Mouse (Mus musculus) MEL (cell line): ENCODE results near the gene Tgfbr3. TPM values are rescaled to one million over a fixed set of nuclear protein-coding genes. Genes with fewer than 3 reads are reported as not detected.

Experiments
- DNase-seq: peaks from one replicate; pipeline ENCODE4 v3.0.0; 2011; ENCODE audit warnings: low read depth, low spot score
- H3K27ac ChIP-seq: 2 replicates; pipeline ENCODE4 v1.5.1; 2012; ENCODE audit warnings: low read depth, mild to moderate bottlenecking, control low read depth, low read length, moderate library complexity; ENCODE audit not compliant: control insufficient read depth
- H3K27me3 ChIP-seq, 2 experiments: fragments of 150-350 bp in 1 of 2; sonication (generic) in 1 of 2; 2 replicates each; pipeline ENCODE4 v1.6.1; 2012; ENCODE audit warnings: low read length in 2 of 2, mild to moderate bottlenecking in 2 of 2, improper control_type of control experiment in 1 of 2, moderate library complexity in 1 of 2; ENCODE audit not compliant: insufficient read depth in 2 of 2, control insufficient read depth in 1 of 2
- H3K36me3 ChIP-seq, 2 experiments: 2 replicates each; pipeline ENCODE4 v1.6.1; 2012 to 2014; ENCODE audit warnings: low read length in 2 of 2, improper control_type of control experiment in 1 of 2, inconsistent platforms in 1 of 2, mild to moderate bottlenecking in 1 of 2; ENCODE audit not compliant: insufficient read depth in 2 of 2, control insufficient read depth in 1 of 2
- H3K4me1 ChIP-seq, 2 experiments: fragments of 150-350 bp in 1 of 2; sonication (generic) in 1 of 2; 2 replicates each; pipeline ENCODE4 v1.6.1; 2012; ENCODE audit warnings: low read length in 2 of 2, improper control_type of control experiment in 1 of 2, mild to moderate bottlenecking in 1 of 2; ENCODE audit not compliant: insufficient read depth in 2 of 2, control insufficient read depth in 1 of 2
- H3K4me3 ChIP-seq, 2 experiments: fragments of 150-350 bp in 1 of 2; sonication (generic) in 1 of 2; 2 replicates each; pipeline ENCODE4 v1.5.1; 2012; ENCODE audit warnings: low read depth in 2 of 2, low read length in 2 of 2, mild to moderate bottlenecking in 2 of 2, moderate library complexity in 2 of 2, control low read depth in 1 of 2, improper control_type of control experiment in 1 of 2; ENCODE audit not compliant: control insufficient read depth in 1 of 2, insufficient read depth in 1 of 2
- H3K79me2 ChIP-seq: 2 replicates; pipeline ENCODE4 v1.6.1; 2012; ENCODE audit warnings: mild to moderate bottlenecking, low read length, moderate library complexity; ENCODE audit not compliant: control insufficient read depth, poor library complexity, insufficient read depth
- H3K9ac ChIP-seq: 2 replicates; pipeline ENCODE4 v1.6.1; 2012; ENCODE audit warnings: low read depth, mild to moderate bottlenecking, control low read depth, low read length, moderate library complexity; ENCODE audit not compliant: control insufficient read depth, poor library complexity, severe bottlenecking
- H3K9me3 ChIP-seq: fragments of 150-350 bp; sonication (generic); replicated peaks from 2 replicates; pipeline ENCODE4 v1.6.1; 2012; ENCODE audit warnings: mild to moderate bottlenecking, low read length, improper control_type of control experiment, moderate library complexity; ENCODE audit not compliant: insufficient read depth
- CHD1 ChIP-seq: IDR thresholded peaks from 2 replicates; pipeline ENCODE4 v1.6.1; 2012; ENCODE audit warnings: low read depth, mild to moderate bottlenecking, inconsistent platforms, low read length, improper control_type of control experiment
- CHD2 ChIP-seq: IDR thresholded peaks from 2 replicates; pipeline ENCODE4 v1.6.1; 2011; ENCODE audit warnings: low read length, improper control_type of control experiment
- CTCF ChIP-seq, 3 experiments: IDR thresholded peaks in 2 of 3; conservative IDR thresholded peaks in 1 of 3; 2 replicates each; pipeline ENCODE4 v1.5.1; 2011 to 2012; ENCODE audit warnings: low read length in 3 of 3, low read depth in 2 of 3, mild to moderate bottlenecking in 2 of 3, improper control_type of control experiment in 1 of 3, inconsistent platforms in 1 of 3, mixed read lengths in 1 of 3, moderate library complexity in 1 of 3; ENCODE audit not compliant: control insufficient read depth in 1 of 3, insufficient read depth in 1 of 3, poor library complexity in 1 of 3, severe bottlenecking in 1 of 3
- E2F4 ChIP-seq: IDR thresholded peaks from 2 replicates; pipeline ENCODE4 v1.6.1; 2011; ENCODE audit warnings: low read depth, low read length, improper control_type of control experiment, borderline replicate concordance
- EP300 ChIP-seq, 2 experiments: IDR thresholded peaks; 2 replicates each; pipeline ENCODE4 v1.6.1; 2011; ENCODE audit warnings: improper control_type of control experiment in 2 of 2, low read length in 2 of 2, low read depth in 1 of 2, mild to moderate bottlenecking in 1 of 2
- GABPA ChIP-seq: IDR thresholded peaks from 2 replicates; pipeline ENCODE4 v1.6.1; 2012; ENCODE audit warnings: low read depth, mild to moderate bottlenecking, inconsistent platforms, low read length, improper control_type of control experiment, moderate library complexity
- JUND ChIP-seq: IDR thresholded peaks from 2 replicates; pipeline ENCODE4 v1.6.1; 2011; ENCODE audit warnings: low read depth, mild to moderate bottlenecking, improper control_type of control experiment, low read length
- MAFK ChIP-seq: IDR thresholded peaks from 2 replicates; pipeline ENCODE4 v1.6.1; 2011; ENCODE audit warnings: low read depth, mild to moderate bottlenecking, low read length, improper control_type of control experiment, borderline replicate concordance
- MAZ ChIP-seq: IDR thresholded peaks from 2 replicates; pipeline ENCODE4 v1.6.1; 2012; ENCODE audit warnings: low read depth, mild to moderate bottlenecking, inconsistent platforms, low read length, improper control_type of control experiment
- MEF2A ChIP-seq: IDR thresholded peaks from 2 replicates; pipeline ENCODE4 v1.6.1; 2014; ENCODE audit warnings: low read depth, mild to moderate bottlenecking, inconsistent platforms, low read length, improper control_type of control experiment; ENCODE audit not compliant: poor library complexity, insufficient replicate concordance, severe bottlenecking; ENCODE audit errors: extremely low read depth
- MXI1 ChIP-seq: IDR thresholded peaks from 2 replicates; pipeline ENCODE4 v1.6.1; 2011; ENCODE audit warnings: mild to moderate bottlenecking, low read depth, low read length, improper control_type of control experiment
- MYB ChIP-seq: IDR thresholded peaks from 2 replicates; pipeline ENCODE4 v1.6.1; 2011; ENCODE audit warnings: mild to moderate bottlenecking, low read depth, low read length, improper control_type of control experiment
- NRF1 ChIP-seq: IDR thresholded peaks from 2 replicates; pipeline ENCODE4 v1.6.1; 2014; ENCODE audit warnings: low read depth, mild to moderate bottlenecking, inconsistent platforms, low read length, improper control_type of control experiment, moderate library complexity; ENCODE audit not compliant: poor library complexity, insufficient read depth, severe bottlenecking
- POLR2AphosphoS2 ChIP-seq: IDR thresholded peaks from 2 replicates; pipeline ENCODE4 v1.6.1; 2011; ENCODE audit warnings: low read length, improper control_type of control experiment
- SIN3A ChIP-seq: IDR thresholded peaks from 2 replicates; pipeline ENCODE4 v1.6.1; 2012; ENCODE audit warnings: low read length, improper control_type of control experiment, inconsistent platforms
- TAL1 ChIP-seq: IDR thresholded peaks from 2 replicates; pipeline ENCODE4 v1.6.1; 2012; ENCODE audit warnings: mild to moderate bottlenecking, inconsistent platforms, low read length, moderate library complexity, mixed read lengths
- TCF12 ChIP-seq: IDR thresholded peaks from 2 replicates; pipeline ENCODE4 v1.6.1; 2014; ENCODE audit warnings: low read depth, mild to moderate bottlenecking, inconsistent platforms, low read length, improper control_type of control experiment, moderate library complexity
- USF1 ChIP-seq: IDR thresholded peaks from 2 replicates; pipeline ENCODE4 v1.6.1; 2014; ENCODE audit warnings: low read depth, mild to moderate bottlenecking, inconsistent platforms, low read length, improper control_type of control experiment, moderate library complexity
- USF2 ChIP-seq, 2 experiments: IDR thresholded peaks; 2 replicates each; pipeline ENCODE4 v1.6.1; 2011 to 2012; ENCODE audit warnings: improper control_type of control experiment in 2 of 2, low read length in 2 of 2, borderline replicate concordance in 1 of 2, inconsistent platforms in 1 of 2, low read depth in 1 of 2, mild to moderate bottlenecking in 1 of 2; ENCODE audit not compliant: insufficient read depth in 1 of 2
- ZMIZ1 ChIP-seq: IDR thresholded peaks from 2 replicates; pipeline ENCODE4 v1.6.1; 2012; ENCODE audit warnings: low read depth, mild to moderate bottlenecking, inconsistent platforms, low read length, improper control_type of control experiment, moderate library complexity
- ZNF384 ChIP-seq: IDR thresholded peaks from 2 replicates; pipeline ENCODE4 v1.6.1; 2012; ENCODE audit warnings: low read depth, mild to moderate bottlenecking, inconsistent platforms, low read length, improper control_type of control experiment
- polyA plus RNA-seq, 2 experiments: library from polyadenylated mRNA; stranded (reverse) in 1 of 2; unstranded in 1 of 2; fragments of >175 nt in 1 of 2; fragments of >200 nt in 1 of 2; gene quantifications; 2 replicates each; pipeline versions ENCODE4 v1.2.1 to v1.2.4; 2012; ENCODE audit warnings: low replicate concordance in 2 of 2, low read depth in 1 of 2; ENCODE audit not compliant: insufficient read length in 2 of 2, insufficient read depth in 1 of 2, missing spikeins in 1 of 2
- total RNA-seq: library from RNA; depleted of rRNA; stranded (reverse); fragments of 300-350 nt; gene quantifications from 2 replicates; pipeline ENCODE4 v1.2.3, GENCODE M21; 2012

Tgfbr3 gene
- total and polyA plus RNA-seq, 3 experiments = 3.0 to 5.9 TPM; not detected in 1

DNA sequence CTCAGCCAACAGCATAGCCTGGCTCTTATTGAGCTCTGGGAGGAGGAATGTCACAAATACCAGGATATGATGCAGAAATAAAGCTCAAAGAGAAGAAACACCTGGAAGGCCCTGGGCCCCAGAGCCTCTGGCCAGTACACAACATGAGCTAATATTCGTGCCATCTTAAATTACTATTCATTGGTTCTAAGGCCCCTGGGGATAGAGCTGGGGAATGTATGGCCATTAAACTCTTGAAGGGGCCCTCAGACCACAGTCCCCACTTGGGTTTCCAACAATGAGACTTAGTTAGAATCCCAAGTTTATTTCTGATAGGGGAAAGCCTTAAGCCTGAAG lies 66.8 kb downstream of the Tgfbr3 start:
- TF ChIP-seq NRF1 (no peak), SIN3A (no peak)
- Histone ChIP-seq H3K27me3 (no peaks in the 10 kb centered on the region), H3K9ac (no peak overlapping the region), H3K27ac (no peak overlapping the region), H3K4me3 (no peak overlapping the region), H3K4me1 (peaks cover 4 to 19% of the 10 kb centered on the region in 2 experiments), H3K36me3 (peaks cover 0 to 13% of the 10 kb centered on the region in 2 experiments; a peak in 2 of 4 replicates), H3K9me3 (no peaks in the 10 kb centered on the region), H3K79me2 (peaks cover 3% of the 10 kb centered on the region; the same call in 1 of the 2 replicates)
- no peak for DNase-seq

DNA sequence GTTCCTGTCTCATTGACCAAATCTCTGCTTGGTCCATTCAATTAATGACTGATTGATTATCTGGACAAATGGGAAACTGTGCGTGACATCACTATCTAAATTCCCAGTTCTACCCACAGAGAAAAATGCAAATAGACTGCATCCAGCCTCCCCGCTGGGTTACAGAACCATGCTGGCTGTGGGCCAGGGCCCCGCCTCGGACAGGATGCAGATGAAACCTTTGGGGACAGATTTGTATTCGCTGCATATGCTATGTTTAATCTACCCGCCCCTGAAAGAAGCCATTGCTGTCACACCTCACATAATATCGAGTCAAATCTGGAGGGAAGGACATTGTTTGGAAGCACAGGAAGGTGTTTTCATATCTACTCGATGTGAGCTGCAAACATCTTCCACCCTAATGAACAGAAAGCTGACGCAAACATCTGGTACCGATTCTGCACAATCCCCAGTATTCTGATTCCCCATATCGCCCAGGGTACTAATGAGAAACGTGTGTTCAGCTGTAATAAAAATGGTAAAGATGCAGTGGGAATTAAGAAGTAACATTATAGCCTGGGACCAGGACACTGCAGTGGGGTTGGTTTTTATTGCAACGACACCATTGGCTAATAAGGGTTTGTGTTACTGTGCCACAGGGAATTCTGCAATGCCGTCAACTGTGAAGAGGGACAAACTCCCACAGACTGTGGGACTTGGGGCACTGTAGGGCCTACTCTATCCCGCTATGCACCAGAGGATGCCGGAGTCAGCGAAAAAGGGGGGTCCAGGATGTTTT lies 67.3 kb downstream of the Tgfbr3 start:
- H3K9me3 ChIP-seq = no peaks in the 10 kb centered on the region
- no peak for DNase-seq
- H3K4me3 ChIP-seq = no peak overlapping the region
- TF ChIP-seq CHD2 (no peak), GABPA (no peak), USF2 (IDR thresholded peaks at IDR 0.05; ENCODE audit: borderline replicate concordance in 1 of 2, insufficient read depth in 1 of 2, low read depth in 1 of 2, low read length in 2 of 2) (no peak), JUND (no peak), CTCF (IDR thresholded peaks at IDR 0.05 in 2 of 3, conservative IDR thresholded peaks at IDR 0.05 in 1 of 3; ENCODE audit: control insufficient read depth in 1 of 3, insufficient read depth in 1 of 3, low read depth in 2 of 3, low read length in 3 of 3, poor library complexity in 1 of 3, severe bottlenecking in 1 of 3) (no peak), E2F4 (no peak), CHD1 (no peak), TAL1 (no peak)
- H3K9ac ChIP-seq = no peak overlapping the region
- no peak overlapping the region for H3K27ac ChIP-seq
- H3K79me2 ChIP-seq = peaks cover 3% of the 10 kb centered on the region; the same call in 1 of the 2 replicates
- H3K27me3 ChIP-seq = no peaks in the 10 kb centered on the region
- H3K36me3 ChIP-seq = peaks cover 0 to 13% of the 10 kb centered on the region in 2 experiments; a peak in 2 of 4 replicates
- H3K4me1 ChIP-seq = peaks cover 4 to 19% of the 10 kb centered on the region in 2 experiments

- DNase-seq = no peak
- Histone ChIP-seq H3K79me2 (peaks cover 3% of the 10 kb centered on the region; the same call in 1 of the 2 replicates), H3K27ac (no peak overlapping the region), H3K9me3 (no peaks in the 10 kb centered on the region), H3K27me3 (no peaks in the 10 kb centered on the region), H3K4me3 (no peak overlapping the region), H3K4me1 (peaks cover 4 to 19% of the 10 kb centered on the region in 2 experiments), H3K9ac (no peak overlapping the region), H3K36me3 (peaks cover 0 to 13% of the 10 kb centered on the region in 2 experiments; a peak in 2 of 4 replicates)
- no peak for TF ChIP-seq TCF12
- no peak for TF ChIP-seq NRF1
- TF ChIP-seq MAZ = no peak
- TF ChIP-seq CHD1 = no peak
- TF ChIP-seq JUND = no peak
- TF ChIP-seq MXI1 = no peak
- TF ChIP-seq ZNF384 = no peak
- TF ChIP-seq MEF2A = no peak
- no peak for TF ChIP-seq POLR2AphosphoS2
- TF ChIP-seq USF1 = no peak
- no peak for TF ChIP-seq MAFK
- TF ChIP-seq ZMIZ1 = no peak
- no peak for TF ChIP-seq MYB
- no peak for TF ChIP-seq EP300 (IDR thresholded peaks at IDR 0.05; ENCODE audit: low read depth in 1 of 2, low read length in 2 of 2)
These were observed 68.5 kb downstream of the Tgfbr3 start for GRCm38 (mm10) chr5:107220936-107221335.
